Mouse (Mus musculus): ENCODE measurements at regions not wholly inside any gene's neighbourhood (a gene's known extent, or its start where the extent isn't known, plus 50 kb on each side); places are given as distances from the start of the nearest gene placed in this dataset.

GRCm38 (mm10) chr4:31366172-31366571, 597.7 kb upstream of the Map3k7 start:
- Histone ChIP-seq H3K4me1 (ENCODE audit: insufficient read depth, low read depth, low read length) (no peaks in the 10 kb centered on the region), H3K9me3 (replicated peaks) (peaks cover 13% of the 10 kb centered on the region), H3K27me3 (ENCODE audit: insufficient read depth, low read length) (no peaks in the 10 kb centered on the region), H3K4me3 (ENCODE audit: low read depth, low read length) (no peak overlapping the region), H3K36me3 (replicated peaks) (no peaks in the 10 kb centered on the region)
- ATAC-seq (ENCODE audit: extremely low read depth, insufficient number of reproducible peaks, low FRiP score, poor library complexity, severe bottlenecking) (no peak), DNase-seq (ENCODE audit: low spot score) (no peak)
- TF ChIP-seq TAL1 (conservative IDR thresholded peaks at IDR 0.05; ENCODE audit: low read depth, low read length) (no peak), CTCF (IDR thresholded peaks at IDR 0.05; ENCODE audit: low read depth, low read length) (no peak), POLR2AphosphoS5 (IDR thresholded peaks at IDR 0.05; ENCODE audit: insufficient replicate concordance, low read depth, low read length) (no peak), GATA2 (IDR thresholded peaks at IDR 0.05; ENCODE audit: borderline replicate concordance, low read depth, low read length) (no peak), GATA1 (IDR thresholded peaks at IDR 0.05; ENCODE audit: borderline replicate concordance, low read length) (no peak)

DNA sequence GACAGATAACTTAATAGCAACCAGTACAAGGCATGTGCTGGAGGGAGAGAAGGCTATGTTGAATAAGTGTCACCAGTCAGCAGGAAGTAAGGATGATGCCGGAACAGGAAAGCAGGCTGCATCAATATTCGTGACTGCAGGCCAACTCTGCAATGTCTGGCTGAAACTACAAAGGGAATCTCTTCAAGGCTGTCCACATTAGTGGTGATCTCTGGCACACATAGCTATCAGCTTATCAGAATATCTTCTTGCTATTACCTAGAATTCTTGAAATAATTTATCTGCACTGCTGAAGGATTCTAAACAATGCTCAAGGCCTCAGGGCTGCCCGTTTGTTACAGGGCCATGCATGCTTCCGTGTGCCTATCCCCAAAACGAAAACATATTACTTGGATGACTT, 596.9 kb upstream of the Map3k7 start:
- Histone ChIP-seq H3K4me3 (ENCODE audit: low read depth, low read length) (no peak overlapping the region), H3K4me1 (ENCODE audit: insufficient read depth, low read depth, low read length) (no peaks in the 10 kb centered on the region), H3K27me3 (ENCODE audit: insufficient read depth, low read length) (no peaks in the 10 kb centered on the region), H3K36me3 (replicated peaks) (no peaks in the 10 kb centered on the region), H3K9me3 (replicated peaks) (peaks cover 15% of the 10 kb centered on the region)
- ATAC-seq (ENCODE audit: extremely low read depth, insufficient number of reproducible peaks, low FRiP score, poor library complexity, severe bottlenecking) (no peak), DNase-seq (ENCODE audit: low spot score) (no peak)
- TF ChIP-seq GATA1 (IDR thresholded peaks at IDR 0.05; ENCODE audit: borderline replicate concordance, low read length) (no peak), TAL1 (conservative IDR thresholded peaks at IDR 0.05; ENCODE audit: low read depth, low read length) (no peak), GATA2 (IDR thresholded peaks at IDR 0.05; ENCODE audit: borderline replicate concordance, low read depth, low read length) (no peak), POLR2AphosphoS5 (IDR thresholded peaks at IDR 0.05; ENCODE audit: insufficient replicate concordance, low read depth, low read length) (no peak), CTCF (IDR thresholded peaks at IDR 0.05; ENCODE audit: low read depth, low read length) (no peak)

- H3K36me3 ChIP-seq (replicated peaks), result no peaks in the 10 kb centered on the region
- DNase-seq (ENCODE audit: low spot score) (no peak), ATAC-seq (ENCODE audit: extremely low read depth, insufficient number of reproducible peaks, low FRiP score, poor library complexity, severe bottlenecking) (no peak)
- H3K9me3 ChIP-seq (replicated peaks), result peaks cover 11% of the 10 kb centered on the region
- H3K27me3 ChIP-seq (ENCODE audit: insufficient read depth, low read length), result no peaks in the 10 kb centered on the region
- H3K4me1 ChIP-seq (ENCODE audit: insufficient read depth, low read depth, low read length), result no peaks in the 10 kb centered on the region
- TF ChIP-seq GATA2 (IDR thresholded peaks at IDR 0.05; ENCODE audit: borderline replicate concordance, low read depth, low read length) (no peak), CTCF (IDR thresholded peaks at IDR 0.05; ENCODE audit: low read depth, low read length) (no peak), GATA1 (IDR thresholded peaks at IDR 0.05; ENCODE audit: borderline replicate concordance, low read length) (no peak), POLR2AphosphoS5 (IDR thresholded peaks at IDR 0.05; ENCODE audit: insufficient replicate concordance, low read depth, low read length) (no peak), TAL1 (conservative IDR thresholded peaks at IDR 0.05; ENCODE audit: low read depth, low read length) (no peak)
- H3K4me3 ChIP-seq (ENCODE audit: low read depth, low read length), result no peak overlapping the region
These were observed 593.8 kb upstream of the Map3k7 start for GRCm38 (mm10) chr4:31370062-31370461.

- Histone ChIP-seq H3K27me3 (ENCODE audit: insufficient read depth, low read length) (no peaks in the 10 kb centered on the region), H3K4me1 (ENCODE audit: insufficient read depth, low read depth, low read length) (no peaks in the 10 kb centered on the region), H3K36me3 (replicated peaks) (no peaks in the 10 kb centered on the region), H3K4me3 (ENCODE audit: low read depth, low read length) (no peak overlapping the region), H3K9me3 (replicated peaks) (0 out of 2 replicates have a peak, but pooled peaks cover 3% of the 10 kb centered on the region)
- no peak for ATAC-seq (ENCODE audit: extremely low read depth, insufficient number of reproducible peaks, low FRiP score, poor library complexity, severe bottlenecking)
- DNase-seq (ENCODE audit: low spot score), result no peak
- TF ChIP-seq CTCF (IDR thresholded peaks at IDR 0.05; ENCODE audit: low read depth, low read length) (no peak), TAL1 (conservative IDR thresholded peaks at IDR 0.05; ENCODE audit: low read depth, low read length) (no peak), POLR2AphosphoS5 (IDR thresholded peaks at IDR 0.05; ENCODE audit: insufficient replicate concordance, low read depth, low read length) (no peak), GATA2 (IDR thresholded peaks at IDR 0.05; ENCODE audit: borderline replicate concordance, low read depth, low read length) (no peak), GATA1 (IDR thresholded peaks at IDR 0.05; ENCODE audit: borderline replicate concordance, low read length) (no peak)
These were observed 582.6 kb upstream of the Map3k7 start for GRCm38 (mm10) chr4:31381069-31381969.

- no peaks in the 10 kb centered on the region for H3K4me1 ChIP-seq (ENCODE audit: insufficient read depth, low read depth, low read length)
- no peaks in the 10 kb centered on the region for H3K27me3 ChIP-seq (ENCODE audit: insufficient read depth, low read length)
- no peak for TF ChIP-seq GATA2 (IDR thresholded peaks at IDR 0.05; ENCODE audit: borderline replicate concordance, low read depth, low read length)
- TF ChIP-seq GATA1 (IDR thresholded peaks at IDR 0.05; ENCODE audit: borderline replicate concordance, low read length), result no peak
- no peak for TF ChIP-seq CTCF (IDR thresholded peaks at IDR 0.05; ENCODE audit: low read depth, low read length)
- no peak for TF ChIP-seq POLR2AphosphoS5 (IDR thresholded peaks at IDR 0.05; ENCODE audit: insufficient replicate concordance, low read depth, low read length)
- no peak for TF ChIP-seq TAL1 (conservative IDR thresholded peaks at IDR 0.05; ENCODE audit: low read depth, low read length)
- H3K36me3 ChIP-seq (replicated peaks), result no peaks in the 10 kb centered on the region
- DNase-seq (ENCODE audit: low spot score) (no peak), ATAC-seq (ENCODE audit: extremely low read depth, insufficient number of reproducible peaks, low FRiP score, poor library complexity, severe bottlenecking) (no peak)
- H3K4me3 ChIP-seq (ENCODE audit: low read depth, low read length), result no peak overlapping the region
- H3K9me3 ChIP-seq (replicated peaks), result 0 out of 2 replicates have a peak, but pooled peaks cover 3% of the 10 kb centered on the region
These were observed 570.8 kb upstream of the Map3k7 start for GRCm38 (mm10) chr4:31392932-31393632.

DNA sequence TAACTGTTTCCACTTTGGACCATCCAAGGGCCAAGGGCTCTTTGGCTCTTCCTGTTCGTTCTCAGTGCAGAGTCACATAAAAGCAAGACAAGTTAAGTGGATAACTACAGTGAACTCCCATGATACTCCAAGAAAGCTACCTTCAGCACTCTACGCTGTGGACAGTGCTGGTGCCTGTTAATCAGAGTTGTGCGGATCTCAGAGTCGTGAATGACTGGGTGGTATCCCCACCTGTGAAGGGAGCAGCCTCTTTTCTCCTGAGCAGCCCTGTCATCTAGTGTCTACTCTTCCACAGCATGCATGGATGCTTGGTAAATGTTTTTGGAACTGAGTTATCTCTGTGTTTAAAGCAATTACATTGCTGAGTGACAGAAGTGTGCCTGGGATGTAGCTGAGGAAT, 568.4 kb upstream of the Map3k7 start:
- H3K36me3 ChIP-seq (replicated peaks), result no peaks in the 10 kb centered on the region
- H3K4me1 ChIP-seq (ENCODE audit: insufficient read depth, low read depth, low read length), result no peaks in the 10 kb centered on the region
- ATAC-seq (ENCODE audit: extremely low read depth, insufficient number of reproducible peaks, low FRiP score, poor library complexity, severe bottlenecking), result no peak
- no peak for DNase-seq (ENCODE audit: low spot score)
- 0 out of 2 replicates have a peak, but pooled peaks cover 3% of the 10 kb centered on the region for H3K9me3 ChIP-seq (replicated peaks)
- TF ChIP-seq GATA2 (IDR thresholded peaks at IDR 0.05; ENCODE audit: borderline replicate concordance, low read depth, low read length), result no peak
- no peak for TF ChIP-seq TAL1 (conservative IDR thresholded peaks at IDR 0.05; ENCODE audit: low read depth, low read length)
- TF ChIP-seq GATA1 (IDR thresholded peaks at IDR 0.05; ENCODE audit: borderline replicate concordance, low read length), result no peak
- no peak for TF ChIP-seq POLR2AphosphoS5 (IDR thresholded peaks at IDR 0.05; ENCODE audit: insufficient replicate concordance, low read depth, low read length)
- no peak for TF ChIP-seq CTCF (IDR thresholded peaks at IDR 0.05; ENCODE audit: low read depth, low read length)
- no peaks in the 10 kb centered on the region for H3K27me3 ChIP-seq (ENCODE audit: insufficient read depth, low read length)
- H3K4me3 ChIP-seq (ENCODE audit: low read depth, low read length), result no peak overlapping the region
